Mouse (Mus musculus) megakaryocyte progenitor cell, adult 5-6 weeks (primary cell): ENCODE results near the gene Prss21. TPM values are rescaled to one million over a fixed set of nuclear protein-coding genes. Genes with fewer than 3 reads are reported as not detected.

ENCODE experiments used
- ATAC-seq: replicated peaks from 2 replicates; pipeline ENCODE4 v1.8.0; 2016; ENCODE audit warnings: mild to moderate bottlenecking, moderate TSS enrichment, inconsistent platforms; ENCODE audit not compliant: poor library complexity
- total RNA-seq, 2 experiments: library from RNA; stranded (forward) in 1 of 2; stranded (reverse) in 1 of 2; fragments of 157-497, 149-512 nt in 1 of 2; fragments of 200-1000 nt in 1 of 2; gene quantifications; 2 replicates each; pipeline versions ENCODE4 v1.2.3 to v1.2.4; 2015 to 2017

The Prss21 gene
- total RNA-seq (2015) (not detected in 2 replicates), total RNA-seq (2017) (not detected in 2 replicates)

GRCm38 (mm10) chr17:23867756-23868155 is at the start of gene Prss21:
TSS of gene Prss21 (plus strand) at chr17:23868056.
- no peak for ATAC-seq

DNA sequence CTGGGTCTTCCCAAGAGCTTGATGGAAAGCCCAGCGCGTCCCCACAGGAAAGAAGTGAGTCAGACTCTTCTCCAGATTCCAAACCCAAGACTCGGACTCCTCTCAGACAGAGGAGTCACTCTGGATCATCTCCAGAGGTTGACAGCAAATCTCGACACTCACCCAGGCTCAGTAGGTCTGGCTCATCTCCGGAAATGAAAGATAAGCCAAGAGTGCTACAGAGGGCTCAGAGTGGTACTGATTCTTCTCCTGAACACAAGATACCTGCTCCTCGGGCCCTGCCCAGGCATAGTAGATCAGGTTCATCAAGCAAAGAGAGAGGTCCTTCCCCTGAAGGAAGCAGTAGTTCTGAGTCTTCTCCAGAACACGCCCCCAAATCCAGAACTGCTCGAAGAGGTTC is 49.3 kb upstream of the Prss21 start:
- no peak for ATAC-seq

- ATAC-seq = no peak
Measured at GRCm38 (mm10) chr17:23819235-23819634, 48.6 kb upstream of the Prss21 start.

DNA sequence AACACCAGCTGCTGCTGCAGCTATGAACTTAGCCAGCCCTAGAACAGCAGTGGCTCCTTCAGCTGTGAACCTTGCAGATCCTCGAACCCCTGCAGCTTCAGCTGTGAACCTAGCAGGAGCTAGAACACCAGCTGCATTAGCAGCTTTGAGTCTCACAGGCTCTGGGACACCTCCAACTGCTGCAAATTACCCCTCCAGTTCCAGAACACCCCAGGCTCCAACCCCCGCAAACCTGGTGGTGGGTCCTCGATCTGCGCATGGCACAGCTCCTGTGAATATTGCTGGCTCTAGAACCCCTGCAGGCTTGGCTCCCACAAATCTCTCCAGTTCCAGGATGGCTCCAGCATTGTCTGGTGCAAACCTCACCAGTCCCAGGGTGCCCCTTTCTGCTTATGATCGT is 47.1 kb upstream of the Prss21 start:
- no peak for ATAC-seq

GRCm38 (mm10) chr17:23822094-23822493 is 45.8 kb upstream of the Prss21 start:
- ATAC-seq = no peak

- ATAC-seq = no peak
Measured at GRCm38 (mm10) chr17:23823018-23823417, 44.8 kb upstream of the Prss21 start.

DNA sequence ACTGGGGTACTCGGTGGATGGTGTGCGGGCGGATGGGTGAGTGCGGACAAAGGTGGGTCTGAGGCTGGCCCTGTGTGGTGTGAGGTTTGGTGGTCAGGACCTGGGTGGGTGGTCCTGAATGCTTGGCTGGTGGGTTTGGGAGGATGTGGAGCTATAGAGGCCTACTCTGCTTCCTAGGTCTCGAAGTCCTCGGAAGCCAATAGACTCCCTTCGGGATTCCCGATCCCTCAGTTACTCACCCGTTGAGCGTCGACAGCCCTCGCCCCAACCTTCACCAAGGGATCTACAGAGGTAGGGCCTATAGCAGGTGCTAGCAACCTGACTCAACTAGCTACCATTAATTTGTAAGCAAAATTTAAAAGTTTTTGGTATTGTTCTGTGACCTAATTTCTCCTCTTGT is 44.2 kb upstream of the Prss21 start:
- no peak for ATAC-seq

GRCm38 (mm10) chr17:23825591-23825990 is 42.3 kb upstream of the Prss21 start:
- no peak for ATAC-seq

- ATAC-seq = peak; percentile 28
Measured at GRCm38 (mm10) chr17:23828271-23829001, 39.4 kb upstream of the Prss21 start.

DNA sequence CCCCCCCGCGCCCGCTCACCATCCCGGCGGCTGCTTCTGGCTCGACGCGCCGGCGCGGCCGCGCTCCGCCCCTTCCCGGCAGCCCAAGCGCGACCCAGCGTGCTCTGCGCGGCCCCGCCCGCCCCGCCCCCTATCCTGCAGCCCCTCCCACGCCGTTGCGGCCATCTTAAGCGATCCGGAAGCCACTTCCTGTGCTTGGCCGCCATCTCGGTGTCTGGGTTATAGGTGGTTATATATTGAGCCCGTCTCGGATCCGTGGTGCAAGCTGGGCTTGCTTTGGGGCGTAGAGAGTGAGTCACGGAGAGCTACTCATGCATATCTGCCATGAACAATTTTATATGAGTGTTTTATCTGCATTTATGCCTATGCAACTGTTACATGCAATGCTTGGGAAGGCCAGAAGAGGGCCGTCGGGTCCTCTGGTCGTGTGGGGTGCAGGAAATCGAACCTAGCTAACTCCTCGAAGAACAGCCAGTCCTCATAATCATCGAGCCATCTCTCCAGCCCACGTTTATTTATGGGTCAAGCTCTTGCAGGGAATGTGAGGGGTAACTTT is 38.7 kb upstream of the Prss21 start, which contains the start of gene Elob:
Elob (minus strand) TSS at position 73 of the 556 bp plus-strand sequence.
- ATAC-seq = peak; percentile 88

DNA sequence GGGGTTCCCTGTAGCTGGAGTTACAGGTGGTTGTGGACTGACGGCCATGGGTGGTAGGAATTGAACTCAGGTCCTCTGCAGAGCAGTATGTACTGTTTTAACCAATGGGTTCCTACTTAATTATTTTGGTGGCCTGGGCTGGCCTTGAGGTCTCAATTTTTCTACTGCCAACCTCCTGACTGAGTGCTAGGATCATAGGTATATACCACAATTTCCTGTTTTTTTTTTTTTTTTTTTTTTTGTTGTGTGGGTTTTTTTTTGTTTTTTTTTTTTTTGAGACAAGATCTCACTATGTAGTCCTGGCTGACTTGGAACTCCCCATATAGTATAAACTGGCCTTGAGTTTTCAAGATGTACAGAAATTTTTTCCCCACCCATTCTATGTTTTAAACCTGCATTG is 36.7 kb upstream of the Prss21 start:
- ATAC-seq = no peak

- ATAC-seq = no peak
Measured at GRCm38 (mm10) chr17:23836006-23836575, 31.8 kb upstream of the Prss21 start, which contains the start of gene Prss33. TSS of gene Prss33 (minus strand) at chr17:23836056.

DNA sequence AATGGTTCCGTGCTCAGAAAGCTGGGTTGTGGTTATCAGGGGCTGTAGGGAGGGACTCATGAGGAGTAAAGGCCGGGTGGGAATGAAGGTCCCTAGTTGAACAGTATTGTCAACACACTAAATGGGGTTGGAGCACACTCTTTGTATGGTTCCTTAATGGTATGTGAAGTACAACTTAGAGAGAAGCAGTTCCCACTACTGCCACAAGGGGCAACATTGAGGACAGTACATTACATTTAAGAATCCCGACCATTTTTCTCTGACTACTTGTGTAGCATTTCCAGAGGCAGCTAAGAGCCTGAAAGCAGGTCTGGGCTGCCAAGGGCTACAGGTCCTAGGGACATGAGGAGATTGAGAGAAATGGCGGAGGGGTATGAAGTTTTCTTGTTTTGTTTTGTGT is 26.7 kb upstream of the Prss21 start:
- peak; percentile 86 for ATAC-seq

DNA sequence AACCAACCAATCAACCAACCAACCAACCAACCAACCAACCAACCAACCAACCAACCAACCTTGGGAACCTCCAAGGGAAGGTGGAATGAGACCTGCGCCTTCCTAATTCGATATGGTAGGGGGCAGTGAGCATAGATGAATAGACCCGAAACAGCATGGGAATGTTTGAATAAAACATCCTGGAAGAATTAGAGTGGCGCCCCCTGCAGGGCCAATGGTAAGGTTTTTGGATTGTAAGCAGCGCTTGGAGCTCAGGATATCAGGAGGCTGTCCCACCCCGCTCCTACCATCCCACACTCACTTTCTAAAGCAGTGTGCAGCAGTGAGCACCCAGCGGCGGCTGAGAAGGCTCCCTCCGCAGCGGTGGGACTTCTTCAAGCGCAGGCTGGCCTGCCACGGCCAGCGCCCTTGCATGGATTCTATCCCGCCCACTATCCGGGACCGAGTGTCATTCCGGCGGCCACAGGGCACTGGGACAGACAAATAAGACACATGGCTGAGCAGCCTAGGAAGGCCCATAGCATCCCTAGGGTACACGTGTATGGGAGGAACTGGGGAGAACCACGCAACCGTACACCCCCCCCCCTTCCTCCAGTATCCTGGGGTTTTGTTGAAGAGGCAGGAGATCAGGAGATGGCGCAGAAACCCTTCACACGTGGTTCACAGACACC is 24.6 kb upstream of the Prss21 start:
- no peak for ATAC-seq

- ATAC-seq = peak; percentile 84
Measured at GRCm38 (mm10) chr17:23843812-23844273, 24.0 kb upstream of the Prss21 start, which contains the start of the genes Prss32 and Prss41. TSS of gene Prss32 (plus strand) at chr17:23843855. TSS of gene Prss41 (minus strand) at chr17:23844172.

DNA sequence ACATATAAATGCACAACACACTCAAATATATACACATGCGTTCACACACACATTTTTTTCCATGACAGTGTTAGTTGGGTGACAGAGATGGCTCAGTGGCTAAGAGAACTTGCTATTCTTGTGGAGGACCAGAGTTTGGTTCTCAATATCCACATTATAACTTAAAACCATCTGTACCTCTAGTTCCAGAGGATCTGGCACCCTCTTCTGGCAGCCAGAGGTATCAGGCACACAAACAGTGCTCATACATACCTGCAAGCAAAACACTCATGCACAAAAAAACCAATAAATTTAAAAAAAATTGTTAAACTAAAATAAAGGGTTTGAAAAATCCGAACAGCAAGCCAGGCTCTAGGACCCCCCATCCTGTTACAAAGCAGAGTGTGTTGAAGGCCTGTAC is 17.8 kb upstream of the Prss21 start:
- 0 out of 2 replicates have a peak, but pooled peaks have one; percentile 49 for ATAC-seq

DNA sequence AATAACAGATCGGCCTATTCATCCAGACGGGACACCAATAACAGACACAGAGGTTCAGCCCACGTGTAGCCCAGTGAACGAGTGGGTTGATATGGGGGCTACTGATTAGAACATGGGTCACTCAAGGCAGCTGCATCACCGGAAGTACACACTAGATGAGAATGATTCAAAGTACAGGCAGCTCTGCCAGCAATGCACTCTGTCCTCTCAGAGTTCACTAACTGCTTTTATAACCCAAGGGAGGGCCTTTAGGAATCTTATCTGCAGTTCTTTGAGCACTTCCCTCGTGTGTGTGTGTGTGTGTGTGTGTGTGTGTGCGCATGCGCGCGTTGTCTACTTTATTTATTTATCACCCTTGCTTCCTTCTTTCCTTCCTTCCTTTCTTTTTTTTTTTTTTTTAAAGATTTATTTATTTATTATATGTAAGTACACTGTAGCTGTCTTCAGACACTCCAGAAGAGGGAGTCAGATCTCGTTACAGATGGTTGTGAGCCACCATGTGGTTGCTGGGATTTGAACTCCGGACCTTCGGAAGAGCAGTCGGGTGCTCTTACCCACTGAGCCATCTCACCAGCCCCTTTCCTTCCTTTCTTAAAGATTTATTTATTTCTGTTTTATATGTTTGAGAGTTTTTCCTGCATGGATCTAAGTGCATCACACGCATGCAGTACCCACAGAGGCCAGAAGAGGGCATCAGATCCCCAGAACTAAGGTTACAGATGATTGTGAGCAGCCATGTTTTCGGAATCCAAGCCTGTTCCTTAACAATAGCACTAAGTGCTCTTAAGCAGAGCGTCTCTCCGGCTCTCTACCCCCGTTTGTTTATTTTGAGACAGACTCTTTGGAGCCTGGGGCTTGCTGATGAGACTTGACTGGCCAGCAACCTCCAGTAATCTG is 16.8 kb upstream of the Prss21 start:
- ATAC-seq = peak; percentile 75

GRCm38 (mm10) chr17:23853292-23853691 is 14.6 kb upstream of the Prss21 start:
- ATAC-seq = peak; percentile 86

DNA sequence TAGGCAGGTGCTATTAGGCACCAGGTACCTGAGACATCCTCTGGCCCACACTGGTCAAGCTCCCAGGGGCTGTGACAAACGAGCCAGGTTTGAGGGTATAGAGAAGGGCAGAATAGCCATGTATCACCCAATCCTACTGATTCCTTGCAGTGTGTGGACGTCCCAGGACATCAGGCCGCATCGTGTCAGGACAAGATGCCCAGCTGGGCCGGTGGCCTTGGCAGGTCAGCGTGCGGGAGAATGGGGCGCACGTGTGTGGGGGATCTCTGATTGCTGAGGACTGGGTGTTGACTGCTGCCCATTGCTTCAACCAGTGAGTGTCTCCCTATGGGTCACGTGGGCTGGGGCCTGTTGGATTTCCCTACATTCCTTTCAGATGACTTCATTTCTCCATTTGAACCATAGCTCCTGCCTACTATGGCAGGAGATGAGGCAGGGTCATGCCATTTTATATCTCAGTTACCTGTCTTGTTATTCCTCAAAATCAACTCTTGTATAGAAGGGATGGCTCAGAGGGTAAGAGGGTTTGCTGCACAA is 13.6 kb upstream of the Prss21 start:
- no peak for ATAC-seq

GRCm38 (mm10) chr17:23857193-23857592 is 10.7 kb upstream of the Prss21 start:
- no peak for ATAC-seq
